Mouse (Mus musculus) E14TG2a.4 (cell line): Measurements from ENCODE around the gene Ywhae.

Source experiments
- H3K27me3 ChIP-seq: 2 replicates; pipeline ENCODE4 v1.6.1; 2014; ENCODE audit warnings: low read length, control low read depth; ENCODE audit not compliant: insufficient read depth
- H3K36me3 ChIP-seq: 2 replicates; pipeline ENCODE4 v1.6.1; 2014; ENCODE audit warnings: low read length, control low read depth; ENCODE audit not compliant: insufficient read depth
- H3K4me1 ChIP-seq: replicated peaks from 2 replicates; pipeline ENCODE4 v1.6.1; 2014; ENCODE audit warnings: low read depth, low read length, control low read depth
- H3K4me3 ChIP-seq: replicated peaks from 2 replicates; pipeline ENCODE4 v1.5.1; 2014; ENCODE audit warnings: mild to moderate bottlenecking, low read length
- H3K9me3 ChIP-seq: 2 replicates; pipeline ENCODE4 v1.6.1; 2014; ENCODE audit warnings: low read length, control low read depth
- CTCF ChIP-seq: conservative IDR thresholded peaks from 2 replicates; pipeline ENCODE4 v1.5.1; 2014; ENCODE audit warnings: low read length
- NANOG ChIP-seq: IDR thresholded peaks from 2 replicates; pipeline ENCODE4 v1.6.1; 2014; ENCODE audit warnings: borderline replicate concordance, low read length, mixed read lengths
- POU5F1 ChIP-seq: IDR thresholded peaks from 2 replicates; pipeline ENCODE4 v1.6.1; 2014; ENCODE audit warnings: low read length, borderline replicate concordance

Gene Ywhae

DNA sequence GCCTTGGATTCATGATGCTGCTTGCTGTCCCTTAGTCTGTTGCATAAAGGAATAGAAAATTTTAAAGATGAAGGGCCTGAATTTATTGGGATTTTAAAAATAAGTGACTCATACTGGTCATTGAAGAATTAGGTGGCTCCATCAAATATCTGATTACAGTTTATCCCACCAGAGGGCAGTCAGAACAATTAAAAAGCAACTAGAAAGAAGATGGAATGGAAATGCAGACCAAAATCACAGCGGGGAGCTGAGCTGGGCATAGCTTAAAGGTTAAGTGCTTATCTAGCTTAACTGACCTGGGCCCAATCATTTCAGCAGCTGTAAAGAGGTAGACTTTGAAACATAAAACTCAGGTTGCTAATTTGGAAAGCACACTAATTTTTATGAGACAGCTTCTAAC is 17.9 kb downstream of the Ywhae start:
- no peak for TF ChIP-seq CTCF
- no peak for TF ChIP-seq POU5F1
- Histone ChIP-seq H3K4me3 (no peak overlapping the region), H3K4me1 (peaks cover 91% of the 10 kb centered on the region), H3K9me3 (no peaks in the 10 kb centered on the region), H3K36me3 (peaks cover 88% of the 10 kb centered on the region), H3K27me3 (no peaks in the 10 kb centered on the region)

DNA sequence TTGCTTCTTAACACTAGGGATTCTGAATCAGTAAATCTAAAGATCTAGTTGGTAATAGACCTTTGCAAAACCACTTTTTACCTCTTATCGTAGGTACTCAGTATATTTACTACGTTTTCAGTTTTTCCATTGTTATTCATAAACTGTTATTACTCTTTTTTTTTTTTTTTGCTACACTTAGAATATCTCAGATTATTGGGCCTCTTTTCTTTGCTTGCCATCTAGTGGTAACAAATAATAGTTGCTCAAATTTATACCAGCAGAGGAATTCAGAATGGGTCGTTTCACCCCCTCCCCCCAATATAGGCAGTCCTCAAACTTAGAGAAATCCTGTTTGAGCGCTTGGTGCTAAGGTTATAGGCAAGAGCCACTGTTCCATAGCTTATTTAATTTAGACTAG is 18.4 kb downstream of the Ywhae start:
- Histone ChIP-seq H3K9me3 (no peaks in the 10 kb centered on the region), H3K36me3 (peaks cover 93% of the 10 kb centered on the region), H3K27me3 (no peaks in the 10 kb centered on the region), H3K4me3 (no peak overlapping the region), H3K4me1 (peaks cover 91% of the 10 kb centered on the region)
- TF ChIP-seq NANOG (no peak), CTCF (0 out of 2 replicates have a peak, but pooled peaks have one; percentile 13)

DNA sequence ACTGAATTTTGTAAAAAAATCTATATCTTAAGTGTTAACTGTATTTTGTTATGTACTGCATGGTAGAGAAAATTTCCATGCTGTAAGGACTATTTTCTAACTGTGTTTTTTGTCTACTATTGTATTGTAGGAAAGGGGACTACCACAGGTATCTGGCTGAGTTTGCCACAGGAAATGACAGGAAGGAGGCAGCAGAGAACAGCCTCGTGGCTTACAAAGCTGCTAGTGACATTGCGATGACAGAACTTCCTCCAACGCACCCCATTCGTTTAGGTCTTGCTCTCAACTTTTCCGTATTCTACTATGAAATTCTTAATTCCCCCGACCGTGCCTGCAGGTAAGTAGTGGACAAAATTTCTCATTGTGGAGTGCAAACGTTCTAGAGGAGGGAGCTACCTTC is 24.0 kb downstream of the Ywhae start:
- TF ChIP-seq CTCF: no peak
- TF ChIP-seq NANOG: no peak
- TF ChIP-seq POU5F1: no peak
- Histone ChIP-seq H3K27me3 (no peaks in the 10 kb centered on the region), H3K36me3 (peaks cover 96% of the 10 kb centered on the region), H3K4me1 (peaks cover 75% of the 10 kb centered on the region), H3K9me3 (no peaks in the 10 kb centered on the region), H3K4me3 (no peak overlapping the region)

- Histone ChIP-seq H3K4me1 (peaks cover 71% of the 10 kb centered on the region), H3K27me3 (no peaks in the 10 kb centered on the region), H3K36me3 (peaks cover 95% of the 10 kb centered on the region), H3K4me3 (no peak overlapping the region), H3K9me3 (no peaks in the 10 kb centered on the region)
- TF ChIP-seq POU5F1 (no peak), NANOG (no peak)
Measured at GRCm38 (mm10) chr11:75758553-75758952, 25.9 kb downstream of the Ywhae start.

DNA sequence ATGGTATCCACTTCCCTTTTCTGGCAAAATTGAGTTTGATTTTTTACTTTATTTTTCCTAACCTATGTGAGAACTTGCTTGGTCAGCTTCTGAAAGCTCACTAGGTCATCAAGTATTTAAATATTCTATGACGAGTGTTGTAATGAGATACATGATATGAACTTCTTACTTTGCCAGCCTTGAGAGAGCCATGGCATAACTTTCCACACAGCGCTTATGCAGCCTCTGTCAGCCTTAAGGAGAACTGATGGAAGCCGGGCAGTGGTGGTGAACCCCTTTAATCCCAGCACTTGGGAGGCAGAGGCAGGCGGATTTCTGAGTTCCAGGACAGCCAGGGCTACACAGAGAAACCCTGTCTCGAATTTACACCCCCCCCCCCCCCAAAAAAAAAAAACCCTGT is 28.1 kb downstream of the Ywhae start:
- Histone ChIP-seq H3K27me3 (no peaks in the 10 kb centered on the region), H3K36me3 (peaks cover 95% of the 10 kb centered on the region), H3K9me3 (no peaks in the 10 kb centered on the region), H3K4me3 (no peak overlapping the region), H3K4me1 (peaks cover 73% of the 10 kb centered on the region)
- no peak for TF ChIP-seq CTCF
- TF ChIP-seq POU5F1: no peak
- no peak for TF ChIP-seq NANOG

- H3K36me3 ChIP-seq: peaks cover 95% of the 10 kb centered on the region
- TF ChIP-seq POU5F1: no peak
- no peak overlapping the region for H3K4me3 ChIP-seq
- H3K4me1 ChIP-seq: peaks cover 78% of the 10 kb centered on the region
- no peaks in the 10 kb centered on the region for H3K9me3 ChIP-seq
- H3K27me3 ChIP-seq: no peaks in the 10 kb centered on the region
Measured at GRCm38 (mm10) chr11:75762708-75763107, 30.0 kb downstream of the Ywhae start.

DNA sequence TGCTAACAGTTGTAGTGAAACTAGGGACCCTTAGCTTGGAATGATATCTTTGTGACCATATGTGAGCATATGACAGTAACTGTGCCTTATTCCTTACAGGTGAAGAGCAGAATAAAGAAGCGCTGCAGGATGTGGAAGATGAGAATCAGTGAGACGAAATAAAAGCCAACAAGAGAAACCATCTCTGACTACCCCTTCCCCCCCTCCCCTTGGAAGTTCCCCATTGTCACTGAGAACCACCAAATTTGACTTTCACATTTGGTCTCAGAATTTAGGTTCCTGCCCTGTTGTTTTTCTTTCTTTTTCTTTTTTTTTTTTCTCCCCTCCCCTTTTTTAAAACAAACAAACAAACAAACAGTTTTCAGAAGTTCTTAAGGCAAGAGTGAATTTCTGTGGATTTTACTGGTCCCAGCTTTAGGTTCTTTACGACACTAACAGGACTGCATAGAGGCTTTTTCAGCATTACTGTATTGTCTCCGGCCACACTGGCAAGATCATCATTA is 31.9 kb downstream of the Ywhae start:
- H3K4me1 ChIP-seq: peaks cover 83% of the 10 kb centered on the region
- TF ChIP-seq CTCF (no peak), POU5F1 (no peak), NANOG (no peak)
- no peaks in the 10 kb centered on the region for H3K27me3 ChIP-seq
- H3K4me3 ChIP-seq: no peak overlapping the region
- H3K36me3 ChIP-seq: peaks cover 83% of the 10 kb centered on the region
- no peaks in the 10 kb centered on the region for H3K9me3 ChIP-seq

DNA sequence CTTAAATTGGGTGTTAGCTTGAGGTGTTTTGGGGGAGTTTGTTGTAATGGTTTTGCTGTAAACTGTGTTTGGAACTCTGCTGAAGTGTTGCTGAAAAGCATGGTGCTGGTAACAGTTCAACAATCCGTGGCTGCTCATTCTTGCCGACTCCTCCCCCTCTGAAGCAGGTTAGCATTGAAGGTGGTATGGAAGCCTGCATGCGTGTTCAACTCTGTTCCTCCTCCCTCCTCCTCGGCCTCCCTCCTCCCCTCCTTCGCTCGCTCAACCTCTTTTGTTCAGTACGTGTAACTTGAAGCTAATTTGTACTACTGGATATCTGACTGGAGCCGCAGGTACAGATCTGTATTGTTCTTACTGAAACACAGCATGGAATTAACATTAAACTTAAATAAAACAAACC is 32.5 kb downstream of the Ywhae start:
- no peaks in the 10 kb centered on the region for H3K27me3 ChIP-seq

DNA sequence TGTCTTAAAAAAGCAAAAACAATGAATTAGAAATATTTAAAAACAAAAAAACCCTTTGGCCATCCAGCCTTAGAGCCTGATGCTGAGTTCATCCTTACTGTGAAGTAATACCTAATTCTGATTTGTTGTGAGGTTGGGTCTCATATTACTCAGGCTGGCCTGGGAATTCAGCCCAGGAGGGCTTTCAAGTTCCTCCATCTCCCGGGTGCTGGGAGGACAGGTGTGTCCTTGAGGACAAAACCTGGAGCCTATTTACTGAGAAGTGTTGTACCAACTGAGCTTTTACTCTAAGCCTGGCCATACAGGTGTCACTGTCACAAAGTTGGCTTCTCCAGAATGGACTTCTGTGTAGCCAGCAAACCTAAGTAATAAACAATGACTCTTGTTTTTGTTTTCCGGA is 34.3 kb downstream of the Ywhae start:
- H3K9me3 ChIP-seq: no peaks in the 10 kb centered on the region
- peaks cover 65% of the 10 kb centered on the region for H3K4me1 ChIP-seq
- no peak for TF ChIP-seq CTCF
- no peak for TF ChIP-seq POU5F1
- H3K4me3 ChIP-seq: no peak overlapping the region
- no peaks in the 10 kb centered on the region for H3K27me3 ChIP-seq
- H3K36me3 ChIP-seq: peaks cover 63% of the 10 kb centered on the region

More for the DNA sequence above, 32.5 kb downstream of the Ywhae start:
- no peaks in the 10 kb centered on the region for H3K9me3 ChIP-seq
- TF ChIP-seq POU5F1 (no peak), NANOG (no peak), CTCF (no peak)
- H3K4me1 ChIP-seq: peaks cover 79% of the 10 kb centered on the region
- peaks cover 78% of the 10 kb centered on the region for H3K36me3 ChIP-seq
- no peak overlapping the region for H3K4me3 ChIP-seq
